In genomic region chr9:14764765-14765164, GRCm38 (mm10) we compare ENCODE assay signal across 9 mouse cellular contexts. TPM values are rescaled to one million over a fixed set of nuclear protein-coding genes. Genes with fewer than 3 reads are reported as not detected.
DNase-seq lines count a peak whose midpoint lies in the region; ATAC-seq and TF ChIP-seq lines count a peak whose summit lies in the region.
"Had no signal": no experiment of that assay in that cellular context is flagged by ENCODE, and none has a peak within 500 bp of the region (broad histone marks: within the 10 kb centered on the region; RNA-seq: fewer than 3 reads in every experiment).

No protein-coding gene starts in this region.

- peak; percentile 20; the same call in 1 of the 2 replicates for TF ChIP-seq CTCF in cerebellum, adult 2 months (IDR thresholded peaks at IDR 0.05; ENCODE audit: borderline replicate concordance, insufficient read depth, low read depth, low read length)

- H3K27me3 ChIP-seq in cerebellum, adult 2 months (ENCODE audit: control insufficient read depth, insufficient read depth, low read length), result no peaks in the 10 kb centered on the region
- H3K27me3 ChIP-seq in embryonic facial prominence, embryonic 14.5 days (replicated peaks; ENCODE audit: control insufficient read depth, insufficient read depth, low read length), result no peaks in the 10 kb centered on the region

- DNase-seq in cerebellum, adult 2 months, result peak; percentile 15 to 20
- DNase-seq in cerebellum, adult 11-12 months, result no peak
- peak; percentile 64 to 72 for DNase-seq in right cerebral cortex, adult 2 months (ENCODE audit: low spot score in 2 of 2)
- no peak for DNase-seq in right cerebral cortex, postnatal 36 days (ENCODE audit: low spot score in 2 of 2)
- DNase-seq in embryonic facial prominence, embryonic 14.5 days (ENCODE audit: low spot score), result peak; percentile 52
- peak; percentile 50 for DNase-seq in kidney, adult 9 months
- DNase-seq in lung, postnatal 36 days, result peak; percentile 69
- DNase-seq in right cerebral cortex, postnatal 14 days, result peak; percentile 66

- TF ChIP-seq POLR2A in cerebellum, adult 2 months (IDR thresholded peaks at IDR 0.05; ENCODE audit: borderline replicate concordance, insufficient read depth, low read length), result no peak

- H3K4me1 ChIP-seq in cerebellum, adult 2 months (ENCODE audit: control insufficient read depth, insufficient read depth, low read length), result no peaks in the 10 kb centered on the region
- H3K4me1 ChIP-seq in embryonic facial prominence, embryonic 14.5 days (ENCODE audit: control insufficient read depth, insufficient read depth, low read length), result no peaks in the 10 kb centered on the region

- no peak overlapping the region for H3K27ac ChIP-seq in cerebellum, adult 2 months (ENCODE audit: insufficient read depth, low read length)
- no peak overlapping the region for H3K27ac ChIP-seq in embryonic facial prominence, embryonic 14.5 days (replicated peaks; ENCODE audit: low read depth, low read length)
- H3K27ac ChIP-seq: macrophage had no signal

- no peaks in the 10 kb centered on the region for H3K9me3 ChIP-seq in embryonic facial prominence, embryonic 14.5 days (ENCODE audit: control insufficient read depth, low read length)

- no peak overlapping the region for H3K4me3 ChIP-seq in cerebellum, adult 2 months (replicated peaks; ENCODE audit: insufficient read depth, low read depth, low read length)
- H3K4me3 ChIP-seq in embryonic facial prominence, embryonic 14.5 days (ENCODE audit: low read depth, low read length), result no peak overlapping the region

- H3K36me3 ChIP-seq in embryonic facial prominence, embryonic 14.5 days (ENCODE audit: control insufficient read depth, insufficient read depth, low read length), result no peaks in the 10 kb centered on the region

- H3K4me2 ChIP-seq in embryonic facial prominence, embryonic 14.5 days (ENCODE audit: low read depth, low read length), result no peak overlapping the region

- 21% methylated on average over 7 of the region's 7 CpGs for WGBS in cerebellum, adult 2 months
- 22% methylated on average over 7 of the region's 7 CpGs for WGBS in embryonic facial prominence, embryonic 14.5 days

- peak; percentile 39; the same call in 1 of the 2 replicates for ATAC-seq in embryonic facial prominence, embryonic 14.5 days (ENCODE audit: low read depth)

- H3K9ac ChIP-seq in embryonic facial prominence, embryonic 14.5 days (ENCODE audit: low read depth, low read length), result no peak overlapping the region

RNA-seq across cellular contexts. Expression of gene 1700012B09Rik, which starts 6.1 kb away (rescaled TPM):
- 0.41 and 1.7 TPM in 2 replicates for polyA plus RNA-seq in cerebellum, adult 2 months (2012; rRNA removed)
- polyA plus RNA-seq in embryonic facial prominence, embryonic 14.5 days (2014; fragmentation: Nextera tagmentation; extraction: Ambion mirVana), result 0.64 and 5.8 TPM in 2 replicates
- polyA plus RNA-seq: macrophage had no signal

RNA-seq across cellular contexts. Expression of gene Fut4, which starts 12.6 kb away (rescaled TPM):
- polyA plus RNA-seq in cerebellum, adult 2 months (2012; rRNA removed), result 0.22 and 0.26 TPM in 2 replicates
- polyA plus RNA-seq in embryonic facial prominence, embryonic 14.5 days (2014; fragmentation: Nextera tagmentation; extraction: Ambion mirVana), result 1.9 and 2.1 TPM in 2 replicates

RNA-seq across cellular contexts. Expression of gene Mre11a, which starts 19.7 kb away (rescaled TPM):
- polyA plus RNA-seq in cerebellum, adult 2 months (2012; rRNA removed), result 7.5 and 8.2 TPM in 2 replicates
- 19.9 and 20.8 TPM in 2 replicates for polyA plus RNA-seq in embryonic facial prominence, embryonic 14.5 days (2014; fragmentation: Nextera tagmentation; extraction: Ambion mirVana)

RNA-seq across cellular contexts. Expression of gene Ankrd49, which starts 19.9 kb away (rescaled TPM):
- polyA plus RNA-seq in cerebellum, adult 2 months (2012; rRNA removed), result 8.5 and 11.0 TPM in 2 replicates
- 42.3 and 45.9 TPM in 2 replicates for polyA plus RNA-seq in embryonic facial prominence, embryonic 14.5 days (2014; fragmentation: Nextera tagmentation; extraction: Ambion mirVana)

RNA-seq across cellular contexts. Expression of gene Piwil4, which starts 24.2 kb away (rescaled TPM):
- polyA plus RNA-seq in cerebellum, adult 2 months (2012; rRNA removed), result 0.08 and 0.11 TPM in 2 replicates
- polyA plus RNA-seq in embryonic facial prominence, embryonic 14.5 days (2014; fragmentation: Nextera tagmentation; extraction: Ambion mirVana), result 0.21 and 0.47 TPM in 2 replicates

Comparison
In these comparisons a context has a peak if more than half of its experiments do, and no peak if none do; other contexts are left out.
1. DNase-seq: peak in cerebellum, adult 2 months (2 of 2), right cerebral cortex, adult 2 months (2 of 2), embryonic facial prominence, embryonic 14.5 days (single experiment), kidney, adult 9 months (single experiment), lung, postnatal 36 days (single experiment) and right cerebral cortex, postnatal 14 days (single experiment); none in cerebellum, adult 11-12 months (single experiment) and right cerebral cortex, postnatal 36 days (0 of 2).